Mouse (Mus musculus): ENCODE measurements around the gene Rnf213.

DNA sequence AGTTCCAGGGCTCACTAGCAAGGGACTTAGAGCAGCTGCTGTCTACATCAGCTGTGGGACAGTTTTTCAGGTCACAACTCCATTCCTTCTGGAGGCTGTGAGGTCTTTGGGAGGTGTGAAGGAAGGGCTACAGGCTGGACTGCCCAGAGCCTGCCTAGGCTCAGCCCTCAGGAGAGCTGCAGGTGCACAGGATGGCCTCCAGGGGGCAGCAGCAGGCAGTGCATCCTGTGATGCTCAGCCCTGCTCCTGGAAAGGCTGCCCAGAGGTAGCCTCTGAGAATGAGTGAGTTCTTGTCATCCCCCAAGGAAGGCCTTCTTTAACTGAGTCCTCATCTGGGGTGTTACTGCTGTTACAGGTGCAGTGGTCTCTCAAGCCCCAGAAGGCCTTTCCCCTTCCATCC, 110.8 kb downstream of the Rnf213 start:
- TF ChIP-seq CTCF (IDR thresholded peaks at IDR 0.05; ENCODE audit: control insufficient read depth, insufficient read depth, low read length) (peak; percentile 97), POLR2A (IDR thresholded peaks at IDR 0.05; ENCODE audit: borderline replicate concordance, control insufficient read depth, low read depth, low read length) (no peak)

Measured in bone marrow, adult 2 months (tissue).